Mouse (Mus musculus) megakaryocyte-erythroid progenitor cell, adult 5-6 weeks (primary cell): Measurements from ENCODE around the gene Olfr68. TPM values are rescaled to one million over a fixed set of nuclear protein-coding genes. Genes with fewer than 3 reads are reported as not detected.
A peak's percentile ranks its signal among the peaks of the same experiment; 100 is the strongest.
"Not testable (repeated sequence)": the region's sequence is repeated elsewhere in the genome, so short reads cannot be mapped to it uniquely, and the experiment has no call there.

Experiments used
- ATAC-seq: replicated peaks from 2 replicates; pipeline ENCODE4 v1.8.0; 2016; ENCODE audit warnings: mild to moderate bottlenecking, inconsistent platforms; ENCODE audit not compliant: severe bottlenecking, poor library complexity, low FRiP score, low TSS enrichment
- total RNA-seq, 2 experiments: library from RNA; stranded (forward) in 1 of 2; stranded (reverse) in 1 of 2; fragments of 200-1000, 215-1000 nt in 1 of 2; fragments of >200 nt in 1 of 2; fragmentation: Nextera tagmentation in 1 of 2; gene quantifications; 2 replicates each; pipeline ENCODE4 v1.2.3; 2014 to 2017

Gene Olfr68
- total RNA-seq, 2 experiments from 2014 or later, result not detected

GRCm38 (mm10) chr7:103777652-103778051 lies 1.8 kb downstream of the Olfr68 start:
- ATAC-seq, result peak; percentile 95

- no peak for ATAC-seq
Observed at GRCm38 (mm10) chr7:103771494-103771893, 8.0 kb downstream of the Olfr68 start, which contains the start of gene Olfr69. Gene Olfr69 (minus strand): TSS chr7:103771594.

GRCm38 (mm10) chr7:103767687-103768086 lies 11.8 kb downstream of the Olfr68 start:
- peak; percentile 86 for ATAC-seq

GRCm38 (mm10) chr7:103762212-103762611 lies 17.3 kb downstream of the Olfr68 start:
- not testable (repeated sequence) for ATAC-seq

GRCm38 (mm10) chr7:103757233-103757632 lies 22.3 kb downstream of the Olfr68 start, which contains the start of gene Olfr630:
Gene Olfr630 (minus strand): TSS chr7:103757333.
- no peak for ATAC-seq

- no peak for ATAC-seq
Observed at GRCm38 (mm10) chr7:103744843-103745242, 34.7 kb downstream of the Olfr68 start, which contains the start of gene Olfr629. Gene Olfr629 (minus strand): TSS chr7:103744943.

GRCm38 (mm10) chr7:103730074-103730473 lies 49.4 kb downstream of the Olfr68 start, which contains the start of gene Olfr628:
Gene Olfr628 (plus strand): TSS chr7:103730374.
- ATAC-seq, result no peak

Other genes starting within 250 kb of the Olfr68 start
Only the 30 nearest of the 33 such genes appear.
- not detected in 2 replicates for gene Olfr613, start 231.6 kb downstream of the Olfr68 start, total RNA-seq (2014; fragmentation: Nextera tagmentation)
- gene Olfr613, start 231.6 kb downstream of the Olfr68 start, total RNA-seq (2017), result not detected in 2 replicates
- gene Olfr615, start 223.6 kb downstream of the Olfr68 start, total RNA-seq (2014; fragmentation: Nextera tagmentation), result not detected in 2 replicates
- not detected in 2 replicates for gene Olfr615, start 223.6 kb downstream of the Olfr68 start, total RNA-seq (2017)
- gene Olfr616, start 210.6 kb downstream of the Olfr68 start, total RNA-seq (2014; fragmentation: Nextera tagmentation), result not detected in 2 replicates
- not detected in 2 replicates for gene Olfr616, start 210.6 kb downstream of the Olfr68 start, total RNA-seq (2017)
- gene Olfr617, start 206.6 kb downstream of the Olfr68 start, total RNA-seq (2014; fragmentation: Nextera tagmentation), result not detected in 2 replicates
- not detected in 2 replicates for gene Olfr617, start 206.6 kb downstream of the Olfr68 start, total RNA-seq (2017)
- not detected in 2 replicates for gene Olfr618, start 189.6 kb downstream of the Olfr68 start, total RNA-seq (2014; fragmentation: Nextera tagmentation)
- not detected in 2 replicates for gene Olfr618, start 189.6 kb downstream of the Olfr68 start, total RNA-seq (2017)
- not detected in 2 replicates for gene Olfr619, start 179.1 kb downstream of the Olfr68 start, total RNA-seq (2014; fragmentation: Nextera tagmentation)
- gene Olfr619, start 179.1 kb downstream of the Olfr68 start, total RNA-seq (2017), result not detected in 2 replicates
- gene Olfr620, start 167.2 kb downstream of the Olfr68 start, total RNA-seq (2014; fragmentation: Nextera tagmentation), result not detected in 2 replicates
- gene Olfr620, start 167.2 kb downstream of the Olfr68 start, total RNA-seq (2017), result not detected in 2 replicates
- not detected in 2 replicates for gene Olfr622, start 137.0 kb downstream of the Olfr68 start, total RNA-seq (2014; fragmentation: Nextera tagmentation)
- not detected in 2 replicates for gene Olfr622, start 137.0 kb downstream of the Olfr68 start, total RNA-seq (2017)
- not detected in 2 replicates for gene Olfr623, start 116.0 kb downstream of the Olfr68 start, total RNA-seq (2014; fragmentation: Nextera tagmentation)
- gene Olfr623, start 116.0 kb downstream of the Olfr68 start, total RNA-seq (2017), result not detected in 2 replicates
- gene Olfr624, start 108.5 kb downstream of the Olfr68 start, total RNA-seq (2014; fragmentation: Nextera tagmentation), result not detected in 2 replicates
- gene Olfr624, start 108.5 kb downstream of the Olfr68 start, total RNA-seq (2017), result not detected in 2 replicates
- not detected in 2 replicates for gene Olfr625-ps1, start 97.0 kb downstream of the Olfr68 start, total RNA-seq (2014; fragmentation: Nextera tagmentation)
- gene Olfr625-ps1, start 97.0 kb downstream of the Olfr68 start, total RNA-seq (2017), result not detected in 2 replicates
- gene Olfr243, start 65.0 kb downstream of the Olfr68 start, total RNA-seq (2014; fragmentation: Nextera tagmentation), result not detected in 2 replicates
- gene Olfr243, start 65.0 kb downstream of the Olfr68 start, total RNA-seq (2017), result not detected in 2 replicates
- gene Olfr628, start 49.3 kb downstream of the Olfr68 start, total RNA-seq (2014; fragmentation: Nextera tagmentation), result not detected in 2 replicates
- not detected in 2 replicates for gene Olfr628, start 49.3 kb downstream of the Olfr68 start, total RNA-seq (2017)
- not detected in 2 replicates for gene Olfr629, start 34.8 kb downstream of the Olfr68 start, total RNA-seq (2014; fragmentation: Nextera tagmentation)
- gene Olfr629, start 34.8 kb downstream of the Olfr68 start, total RNA-seq (2017), result not detected in 2 replicates
- not detected in 2 replicates for gene Olfr630, start 22.4 kb downstream of the Olfr68 start, total RNA-seq (2014; fragmentation: Nextera tagmentation)
- not detected in 2 replicates for gene Olfr630, start 22.4 kb downstream of the Olfr68 start, total RNA-seq (2017)
- gene Olfr69, start 8.1 kb downstream of the Olfr68 start, total RNA-seq (2014; fragmentation: Nextera tagmentation), result not detected in 2 replicates
- gene Olfr69, start 8.1 kb downstream of the Olfr68 start, total RNA-seq (2017), result not detected in 2 replicates
- not detected in 2 replicates for gene Olfr67, start 12.1 kb upstream of the Olfr68 start, total RNA-seq (2014; fragmentation: Nextera tagmentation)
- not detected in 2 replicates for gene Olfr67, start 12.1 kb upstream of the Olfr68 start, total RNA-seq (2017)
- 118 and 169 TPM in 2 replicates for gene Hbb-bt, start 34.3 kb upstream of the Olfr68 start, total RNA-seq (2014; fragmentation: Nextera tagmentation)
- 10.7 and 57.4 TPM in 2 replicates for gene Hbb-bt, start 34.3 kb upstream of the Olfr68 start, total RNA-seq (2017)
- gene Hbb-bs, start 48.4 kb upstream of the Olfr68 start, total RNA-seq (2014; fragmentation: Nextera tagmentation), result 149 and 199 TPM in 2 replicates
- 20.1 and 148 TPM in 2 replicates for gene Hbb-bs, start 48.4 kb upstream of the Olfr68 start, total RNA-seq (2017)
- gene Hbb-bh2, start 60.8 kb upstream of the Olfr68 start, total RNA-seq (2014; fragmentation: Nextera tagmentation), result not detected in 2 replicates
- not detected in 2 replicates for gene Hbb-bh2, start 60.8 kb upstream of the Olfr68 start, total RNA-seq (2017)
- not detected in 2 replicates for gene Hbb-bh1, start 63.5 kb upstream of the Olfr68 start, total RNA-seq (2014; fragmentation: Nextera tagmentation)
- gene Hbb-bh1, start 63.5 kb upstream of the Olfr68 start, total RNA-seq (2017), result not detected in 2 replicates
- gene Hbb-y, start 73.5 kb upstream of the Olfr68 start, total RNA-seq (2014; fragmentation: Nextera tagmentation), result not detected in 2 replicates
- gene Hbb-y, start 73.5 kb upstream of the Olfr68 start, total RNA-seq (2017), result not detected in 2 replicates
- not detected in 2 replicates for gene Olfr66, start 106.6 kb upstream of the Olfr68 start, total RNA-seq (2014; fragmentation: Nextera tagmentation)
- gene Olfr66, start 106.6 kb upstream of the Olfr68 start, total RNA-seq (2017), result not detected in 2 replicates
- not detected in 2 replicates for gene Olfr64, start 114.8 kb upstream of the Olfr68 start, total RNA-seq (2014; fragmentation: Nextera tagmentation)
- gene Olfr64, start 114.8 kb upstream of the Olfr68 start, total RNA-seq (2017), result not detected in 2 replicates
- not detected in 2 replicates for gene Olfr65, start 123.8 kb upstream of the Olfr68 start, total RNA-seq (2014; fragmentation: Nextera tagmentation)
- gene Olfr65, start 123.8 kb upstream of the Olfr68 start, total RNA-seq (2017), result not detected in 2 replicates
- gene Olfr631, start 149.1 kb upstream of the Olfr68 start, total RNA-seq (2014; fragmentation: Nextera tagmentation), result not detected in 2 replicates
- gene Olfr631, start 149.1 kb upstream of the Olfr68 start, total RNA-seq (2017), result not detected in 2 replicates
- gene Olfr632, start 154.6 kb upstream of the Olfr68 start, total RNA-seq (2014; fragmentation: Nextera tagmentation), result not detected in 2 replicates
- not detected in 2 replicates for gene Olfr632, start 154.6 kb upstream of the Olfr68 start, total RNA-seq (2017)
- not detected in 2 replicates for gene Olfr633, start 164.7 kb upstream of the Olfr68 start, total RNA-seq (2014; fragmentation: Nextera tagmentation)
- gene Olfr633, start 164.7 kb upstream of the Olfr68 start, total RNA-seq (2017), result not detected in 2 replicates
- gene Olfr635, start 191.5 kb upstream of the Olfr68 start, total RNA-seq (2014; fragmentation: Nextera tagmentation), result not detected in 2 replicates
- not detected in 2 replicates for gene Olfr635, start 191.5 kb upstream of the Olfr68 start, total RNA-seq (2017)
- not detected in 2 replicates for gene Olfr638, start 219.0 kb upstream of the Olfr68 start, total RNA-seq (2014; fragmentation: Nextera tagmentation)
- not detected in 2 replicates for gene Olfr638, start 219.0 kb upstream of the Olfr68 start, total RNA-seq (2017)